Mouse (Mus musculus): ENCODE results near the gene Mtfmt. TPM values are rescaled to one million over a fixed set of nuclear protein-coding genes. Genes with fewer than 3 reads are reported as not detected.

The Mtfmt gene
- polyA plus RNA-seq, 1 experiment from 2014 or later = 23.4 TPM

GRCm38 (mm10) chr9:65467686-65468085, 32.1 kb downstream of the Mtfmt start:
- no peak for ATAC-seq (ENCODE audit: insufficient number of reproducible peaks, insufficient read depth, low FRiP score, low TSS enrichment)
- H3K27me3 ChIP-seq = no peaks in the 10 kb centered on the region
- no peak overlapping the region for H3K4me2 ChIP-seq (replicated peaks)
- no peaks in the 10 kb centered on the region for H3K9me3 ChIP-seq
- H3K4me3 ChIP-seq = no peak overlapping the region
- H3K9ac ChIP-seq = no peak overlapping the region
- H3K36me3 ChIP-seq = peaks cover 22% of the 10 kb centered on the region
- H3K4me1 ChIP-seq = peaks cover 28% of the 10 kb centered on the region
- WGBS = 25% methylated on average over 11 of the region's 11 CpGs
- no peak overlapping the region for H3K27ac ChIP-seq

- Histone ChIP-seq H3K27me3 (no peaks in the 10 kb centered on the region), H3K9me3 (no peaks in the 10 kb centered on the region), H3K4me3 (no peak overlapping the region), H3K27ac (no peak overlapping the region), H3K36me3 (peaks cover 41% of the 10 kb centered on the region), H3K4me2 (replicated peaks) (no peak overlapping the region), H3K9ac (no peak overlapping the region), H3K4me1 (peaks cover 19% of the 10 kb centered on the region)
- no peak for ATAC-seq (ENCODE audit: insufficient number of reproducible peaks, insufficient read depth, low FRiP score, low TSS enrichment)
- WGBS = 90% methylated on average over 4 of the region's 4 CpGs
These were observed 37.2 kb downstream of the Mtfmt start for GRCm38 (mm10) chr9:65472769-65473168.

- Histone ChIP-seq H3K9me3 (no peaks in the 10 kb centered on the region), H3K4me2 (replicated peaks) (no peak overlapping the region), H3K27ac (no peak overlapping the region), H3K4me3 (no peak overlapping the region), H3K9ac (no peak overlapping the region), H3K4me1 (no peaks in the 10 kb centered on the region), H3K36me3 (peaks cover 73% of the 10 kb centered on the region), H3K27me3 (no peaks in the 10 kb centered on the region)
- WGBS = 86% methylated on average over 8 of the region's 8 CpGs
- ATAC-seq (ENCODE audit: insufficient number of reproducible peaks, insufficient read depth, low FRiP score, low TSS enrichment) = no peak
These were observed 43.6 kb downstream of the Mtfmt start for GRCm38 (mm10) chr9:65479158-65479557.

- Histone ChIP-seq H3K36me3 (peaks cover 73% of the 10 kb centered on the region), H3K9ac (no peak overlapping the region), H3K4me3 (no peak overlapping the region), H3K4me1 (no peaks in the 10 kb centered on the region), H3K27me3 (no peaks in the 10 kb centered on the region), H3K9me3 (no peaks in the 10 kb centered on the region), H3K27ac (no peak overlapping the region), H3K4me2 (replicated peaks) (no peak overlapping the region)
- no peak for ATAC-seq (ENCODE audit: insufficient number of reproducible peaks, insufficient read depth, low FRiP score, low TSS enrichment)
- 85% methylated on average over 5 of the region's 5 CpGs for WGBS
These were observed 44.5 kb downstream of the Mtfmt start for GRCm38 (mm10) chr9:65480071-65480470.

DNA sequence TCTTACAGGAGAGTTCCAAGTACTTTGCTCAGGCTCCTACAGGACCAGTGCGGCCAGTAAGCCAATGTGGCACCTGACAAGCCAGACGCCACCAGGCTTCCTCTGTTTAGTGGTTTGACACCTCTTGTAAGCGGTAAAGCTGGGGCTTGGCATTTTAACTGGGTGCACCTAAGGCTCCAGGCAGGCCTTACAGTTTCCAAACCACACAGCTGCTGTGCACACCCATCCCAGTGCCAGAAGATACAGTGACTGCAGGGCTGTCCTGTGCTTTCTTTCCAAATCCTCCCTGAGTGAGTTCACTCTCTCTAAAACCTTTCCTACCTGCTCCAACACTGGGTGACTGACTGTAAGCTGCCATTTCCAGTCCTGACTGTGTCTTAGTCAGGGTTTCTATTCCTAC, 55.9 kb downstream of the Mtfmt start:
- Histone ChIP-seq H3K9ac (no peak overlapping the region), H3K27me3 (no peaks in the 10 kb centered on the region), H3K4me2 (replicated peaks) (no peak overlapping the region), H3K27ac (no peak overlapping the region), H3K4me3 (no peak overlapping the region), H3K4me1 (no peaks in the 10 kb centered on the region), H3K9me3 (no peaks in the 10 kb centered on the region), H3K36me3 (peaks cover 16% of the 10 kb centered on the region)
- WGBS = 92% methylated on average over 3 of the region's 3 CpGs
- no peak for ATAC-seq (ENCODE audit: insufficient number of reproducible peaks, insufficient read depth, low FRiP score, low TSS enrichment)

GRCm38 (mm10) chr9:65492351-65492750, 56.8 kb downstream of the Mtfmt start:
- no peak overlapping the region for H3K4me2 ChIP-seq (replicated peaks)

DNA sequence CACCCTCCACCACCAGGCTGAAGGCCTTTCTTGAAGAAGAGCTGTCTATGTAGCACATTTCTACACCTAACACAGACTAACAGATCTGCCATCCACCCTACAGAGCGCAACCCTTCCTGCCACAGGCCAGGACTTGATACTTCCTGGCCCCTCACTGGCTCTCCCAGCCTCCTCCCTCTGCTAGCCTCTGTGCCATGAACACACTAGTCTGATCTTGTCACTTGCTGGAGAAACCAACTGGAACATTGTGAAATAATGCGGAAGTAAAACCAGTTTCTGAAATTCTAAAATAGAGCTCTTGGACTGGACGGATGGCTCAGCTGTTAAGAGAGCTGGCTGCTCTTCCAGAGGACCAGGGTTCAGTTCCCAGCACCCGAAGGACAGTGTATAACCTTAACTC, 57.3 kb downstream of the Mtfmt start:
- no peak overlapping the region for H3K27ac ChIP-seq
- H3K9me3 ChIP-seq = no peaks in the 10 kb centered on the region
- WGBS = 93% methylated on average over 4 of the region's 4 CpGs
- no peak overlapping the region for H3K4me2 ChIP-seq (replicated peaks)
- H3K36me3 ChIP-seq = peaks cover 4% of the 10 kb centered on the region; the same call in 1 of the 2 replicates
- no peak for ATAC-seq (ENCODE audit: insufficient number of reproducible peaks, insufficient read depth, low FRiP score, low TSS enrichment)
- no peaks in the 10 kb centered on the region for H3K27me3 ChIP-seq
- H3K9ac ChIP-seq = no peak overlapping the region
- no peaks in the 10 kb centered on the region for H3K4me1 ChIP-seq
- H3K4me3 ChIP-seq = no peak overlapping the region

More at GRCm38 (mm10) chr9:65492351-65492750, 56.8 kb downstream of the Mtfmt start:
- H3K36me3 ChIP-seq = peaks cover 8% of the 10 kb centered on the region; the same call in 1 of the 2 replicates
- 84% methylated on average over 2 of the region's 2 CpGs for WGBS
- no peaks in the 10 kb centered on the region for H3K9me3 ChIP-seq
- no peaks in the 10 kb centered on the region for H3K4me1 ChIP-seq
- no peak overlapping the region for H3K4me3 ChIP-seq
- no peak overlapping the region for H3K27ac ChIP-seq
- no peak overlapping the region for H3K9ac ChIP-seq
- no peaks in the 10 kb centered on the region for H3K27me3 ChIP-seq
- no peak for ATAC-seq (ENCODE audit: insufficient number of reproducible peaks, insufficient read depth, low FRiP score, low TSS enrichment)

DNA sequence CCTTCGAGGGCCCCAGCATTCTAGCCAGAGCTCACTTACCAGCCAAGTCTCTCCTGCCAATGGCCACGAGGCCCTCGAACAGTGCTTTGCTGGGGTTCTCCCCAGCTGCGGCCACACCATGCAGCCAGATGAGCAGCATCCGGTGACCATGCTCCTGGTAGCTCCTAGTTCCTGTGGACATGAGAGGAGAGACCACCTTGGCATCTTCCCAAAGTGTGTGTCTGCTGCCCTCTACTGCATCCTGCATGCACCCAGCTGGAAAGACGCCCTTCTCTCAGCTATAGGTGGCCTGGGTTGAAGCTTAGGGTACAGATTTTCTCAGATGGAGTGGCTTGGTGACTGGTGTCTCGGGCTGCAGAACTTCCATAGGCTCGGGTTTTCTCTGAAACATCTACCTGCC, 66.6 kb downstream of the Mtfmt start:
- 0 out of 2 replicates have a peak, but pooled peaks cover 4% of the 10 kb centered on the region for H3K27me3 ChIP-seq
- peaks cover 9% of the 10 kb centered on the region; the same call in 1 of the 2 replicates for H3K4me1 ChIP-seq
- 49% methylated on average over 8 of the region's 8 CpGs for WGBS
- H3K36me3 ChIP-seq = no peaks in the 10 kb centered on the region
- no peak overlapping the region for H3K27ac ChIP-seq
- H3K4me3 ChIP-seq = no peak overlapping the region
- no peak overlapping the region for H3K4me2 ChIP-seq (replicated peaks)
- no peak for ATAC-seq (ENCODE audit: insufficient number of reproducible peaks, insufficient read depth, low FRiP score, low TSS enrichment)
- H3K9ac ChIP-seq = no peak overlapping the region
- H3K9me3 ChIP-seq = no peaks in the 10 kb centered on the region

Other genes starting within 250 kb of the Mtfmt start
- 7.1 and 7.2 TPM in 2 replicates for gene Parp16, start 240.4 kb upstream of the Mtfmt start, polyA plus RNA-seq (2016; fragmentation: Nextera tagmentation; extraction: Ambion mirVana)
- 0.95 and 0.99 TPM in 2 replicates for gene Cilp, start 170.6 kb upstream of the Mtfmt start, polyA plus RNA-seq (2016; fragmentation: Nextera tagmentation; extraction: Ambion mirVana)
- 56.5 and 59.1 TPM in 2 replicates for gene Clpx, start 141.5 kb upstream of the Mtfmt start, polyA plus RNA-seq (2016; fragmentation: Nextera tagmentation; extraction: Ambion mirVana)
- gene Pdcd7, start 89.7 kb upstream of the Mtfmt start, polyA plus RNA-seq (2016; fragmentation: Nextera tagmentation; extraction: Ambion mirVana) = 17.1 and 17.8 TPM in 2 replicates
- 0.31 and 0.38 TPM in 2 replicates for gene Ubap1l, start 74.7 kb upstream of the Mtfmt start, polyA plus RNA-seq (2016; fragmentation: Nextera tagmentation; extraction: Ambion mirVana)
- 1.4 and 1.6 TPM in 2 replicates for gene Kbtbd13, start 44.1 kb upstream of the Mtfmt start, polyA plus RNA-seq (2016; fragmentation: Nextera tagmentation; extraction: Ambion mirVana)
- 11.7 and 11.9 TPM in 2 replicates for gene Rasl12, start 37.3 kb upstream of the Mtfmt start, polyA plus RNA-seq (2016; fragmentation: Nextera tagmentation; extraction: Ambion mirVana)
- not detected in 2 replicates for gene Slc51b, start 12.8 kb upstream of the Mtfmt start, polyA plus RNA-seq (2016; fragmentation: Nextera tagmentation; extraction: Ambion mirVana)
- gene Spg21, start 25.2 kb downstream of the Mtfmt start, polyA plus RNA-seq (2016; fragmentation: Nextera tagmentation; extraction: Ambion mirVana) = 129 and 133 TPM in 2 replicates
- not detected in 2 replicates for gene Ankdd1a, start 84.4 kb downstream of the Mtfmt start, polyA plus RNA-seq (2016; fragmentation: Nextera tagmentation; extraction: Ambion mirVana)
- 14.6 TPM in 2 replicates for gene Plekho2, start 144.3 kb downstream of the Mtfmt start, polyA plus RNA-seq (2016; fragmentation: Nextera tagmentation; extraction: Ambion mirVana)
- gene Pif1, start 151.4 kb downstream of the Mtfmt start, polyA plus RNA-seq (2016; fragmentation: Nextera tagmentation; extraction: Ambion mirVana) = 21.8 and 24.5 TPM in 2 replicates
- gene Rbpms2, start 193.9 kb downstream of the Mtfmt start, polyA plus RNA-seq (2016; fragmentation: Nextera tagmentation; extraction: Ambion mirVana) = 16.7 and 18.7 TPM in 2 replicates
- gene Oaz2, start 232.2 kb downstream of the Mtfmt start, polyA plus RNA-seq (2016; fragmentation: Nextera tagmentation; extraction: Ambion mirVana) = 299 TPM in 2 replicates